Mouse (Mus musculus) ovary, postnatal 36 days (tissue): ENCODE measurements around the gene Setd6.

Experiments used
- DNase-seq: peaks from one replicate; pipeline ENCODE4 v3.0.0; 2022; ENCODE audit warnings: low spot score, mixed read lengths

Gene Setd6

DNA sequence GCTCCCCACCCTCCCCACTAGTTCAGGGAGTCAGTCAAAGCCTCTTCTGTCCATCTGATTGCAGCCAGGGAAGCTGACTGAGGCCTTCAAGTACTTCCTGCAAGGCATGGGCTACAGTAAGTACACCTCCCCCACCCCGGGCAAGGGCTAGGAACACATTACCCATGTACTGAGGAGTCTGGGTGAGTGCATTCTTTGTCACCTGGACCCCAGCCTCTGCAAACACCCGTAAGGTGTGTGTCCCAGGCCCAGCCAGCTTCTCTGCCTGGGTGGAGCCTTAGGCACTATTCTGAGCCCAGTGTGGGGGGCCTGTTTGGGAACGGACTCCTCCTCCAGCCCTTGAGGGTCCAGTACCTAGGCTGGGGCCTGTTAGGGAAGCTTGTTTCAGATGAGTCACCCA is 4.7 kb upstream of the Setd6 start:
- no peak for DNase-seq

DNA sequence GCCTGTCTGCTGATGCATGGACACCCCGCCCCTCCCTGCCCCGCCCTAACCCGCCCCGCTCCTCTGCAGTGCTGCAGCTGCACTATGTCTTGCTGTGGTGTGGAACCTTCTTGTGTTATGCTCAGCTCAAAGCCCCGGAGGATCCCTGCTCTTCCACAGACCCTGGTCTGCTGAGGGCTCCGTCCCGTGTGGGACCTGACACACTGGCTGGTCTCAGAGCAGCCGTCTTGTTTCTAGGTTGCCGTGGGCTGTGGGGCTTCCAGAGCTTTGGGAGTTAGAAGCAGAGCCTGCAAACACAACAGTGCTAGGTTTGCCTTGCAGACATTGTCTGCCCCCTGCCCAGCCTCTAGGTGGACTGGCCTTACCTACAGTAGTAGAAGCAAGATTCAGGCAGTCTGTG is 3.3 kb upstream of the Setd6 start:
- no peak for DNase-seq

DNA sequence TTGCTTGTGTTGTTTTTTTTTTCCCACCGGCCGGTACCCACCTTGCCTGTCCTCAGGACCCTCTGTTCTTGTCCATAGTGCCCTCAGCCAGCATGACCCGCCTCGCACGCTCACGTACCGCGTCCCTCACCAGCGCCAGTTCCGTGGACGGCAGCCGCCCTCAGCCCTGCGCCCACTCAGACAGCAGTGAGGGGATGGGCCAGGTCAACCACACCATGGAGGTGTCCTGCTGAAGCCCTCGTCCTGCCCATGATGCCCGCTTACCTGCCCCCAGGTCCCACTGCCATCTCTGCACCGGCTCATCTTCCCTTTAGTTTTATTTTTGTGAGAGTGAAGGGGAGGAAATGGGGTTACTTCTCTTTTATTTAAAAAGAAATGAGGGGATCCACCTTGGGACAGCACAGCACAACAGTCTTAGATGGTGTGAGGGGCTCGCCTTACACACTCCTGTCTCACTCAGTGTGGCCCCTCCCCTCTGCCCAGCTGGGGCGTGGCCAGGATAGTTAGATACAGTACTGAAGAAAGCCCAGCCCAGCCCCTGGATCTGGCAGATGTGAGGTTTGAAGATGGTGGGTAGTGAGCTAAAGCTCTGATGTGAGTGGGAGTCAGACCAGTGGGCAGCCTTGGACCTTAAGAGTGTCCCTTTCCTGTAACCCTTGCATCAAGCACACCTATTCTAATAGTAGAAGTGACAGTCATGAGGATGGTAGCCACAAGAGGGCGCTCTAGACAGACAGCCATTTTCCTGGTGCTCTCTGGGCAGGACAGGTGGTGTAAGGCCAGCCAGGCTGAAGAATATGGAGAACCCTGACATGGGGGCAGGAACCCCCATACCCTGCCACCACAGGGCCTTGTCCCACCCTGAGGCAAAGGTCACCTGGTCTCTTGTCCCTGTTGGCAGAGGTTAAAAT is 2.3 kb upstream of the Setd6 start:
- peak; percentile 57 for DNase-seq

DNA sequence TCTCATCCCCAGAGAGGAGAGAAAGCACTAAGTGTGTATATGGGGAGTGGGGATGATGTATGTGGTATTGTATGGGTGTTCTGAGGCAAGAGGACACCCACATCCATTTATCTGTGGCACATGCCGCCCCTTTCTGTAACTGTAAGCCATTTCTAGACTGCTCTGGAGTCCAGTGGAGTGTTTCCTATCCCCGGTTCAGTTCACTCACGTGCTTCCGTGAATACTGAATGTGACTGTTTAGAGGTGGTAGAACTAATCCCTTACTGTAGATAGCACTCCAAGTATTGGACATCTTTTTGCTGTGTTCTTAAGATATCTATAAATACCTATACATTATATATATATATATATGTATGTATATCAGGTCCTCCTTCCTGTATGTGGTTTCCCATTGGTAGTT is 1.3 kb upstream of the Setd6 start:
- DNase-seq = no peak

DNA sequence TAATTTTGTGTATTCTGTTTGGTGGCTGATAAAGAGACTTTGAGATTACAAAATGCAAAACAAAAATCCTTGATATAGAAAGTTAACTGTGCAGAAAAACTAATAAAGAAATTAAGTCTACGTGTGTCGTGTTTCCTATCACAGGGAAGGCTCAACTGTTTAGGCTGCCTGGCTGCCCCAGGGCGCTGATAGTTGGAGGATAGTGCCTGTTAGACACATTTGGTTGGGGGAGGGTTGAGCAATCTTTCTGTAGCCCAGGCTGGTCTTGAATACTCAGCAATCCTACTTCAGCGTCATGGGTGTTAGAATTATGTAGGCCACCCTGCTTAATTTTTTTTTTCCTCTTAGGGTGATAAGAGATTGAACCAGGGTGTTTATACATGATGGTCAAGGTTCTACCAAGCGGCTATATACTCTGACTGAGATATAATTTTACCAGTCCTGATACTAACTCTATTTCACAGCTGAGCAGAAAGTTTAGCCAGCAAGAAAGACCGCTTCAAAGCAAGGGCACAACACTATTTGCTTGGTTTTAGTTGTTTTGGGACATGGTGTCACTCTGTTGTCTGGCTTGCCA is 756 bp upstream of the Setd6 start:
- no peak for DNase-seq

DNA sequence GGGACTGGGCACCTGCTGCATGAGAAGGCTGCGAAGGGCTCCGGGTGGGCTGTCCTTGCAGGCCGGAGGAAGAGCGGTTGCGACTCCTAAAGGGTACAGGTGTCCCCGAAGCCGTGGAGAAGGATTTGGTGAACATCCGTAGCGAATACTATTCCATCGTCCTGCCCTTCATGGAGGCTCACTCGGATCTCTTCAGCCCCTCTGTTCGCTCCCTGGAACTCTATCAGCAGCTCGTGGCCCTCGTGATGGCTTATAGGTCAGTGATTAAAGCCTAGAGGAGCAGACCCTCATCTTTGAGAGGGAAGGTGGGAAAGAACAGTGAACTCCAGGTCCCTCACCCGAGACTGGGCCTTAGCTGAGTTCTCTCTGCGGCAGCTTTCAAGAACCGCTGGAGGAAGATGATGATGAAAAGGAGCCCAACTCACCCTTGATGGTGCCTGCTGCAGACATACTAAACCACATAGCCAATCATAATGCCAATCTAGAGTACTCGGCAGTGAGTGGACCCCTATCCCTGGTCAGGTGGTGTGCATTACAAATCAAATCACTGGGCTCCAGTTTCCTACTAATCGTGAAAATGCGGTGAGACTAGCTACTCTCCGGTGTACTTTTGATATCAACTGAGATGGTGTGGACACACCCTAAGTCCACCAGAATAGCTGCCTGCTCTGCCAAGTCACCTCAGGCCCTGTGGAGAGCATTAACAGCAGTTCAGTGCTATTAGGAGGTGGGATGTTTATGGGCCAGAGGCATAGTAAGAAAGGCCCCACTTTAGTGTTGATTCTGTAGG is 1.1 kb downstream of the Setd6 start:
- no peak for DNase-seq

DNA sequence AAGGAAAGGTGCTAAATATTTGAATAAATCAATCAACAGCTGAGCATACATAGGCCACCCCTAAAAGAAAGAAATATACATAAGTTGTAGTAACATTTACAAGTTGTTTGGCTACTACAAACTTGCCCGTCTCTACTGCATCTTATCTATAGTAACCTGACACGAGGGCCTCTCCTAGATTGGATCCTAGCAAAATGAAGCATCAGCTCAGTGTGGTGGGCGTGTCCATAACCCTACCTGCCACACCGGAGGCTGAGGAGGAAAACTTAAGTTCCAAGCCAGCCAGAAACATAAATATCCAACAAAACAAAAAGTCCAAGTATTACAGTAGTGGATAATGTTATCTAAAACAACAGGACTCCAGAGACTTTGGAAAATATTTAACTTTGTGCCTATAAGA is 11.9 kb downstream of the Setd6 start:
- no peak for DNase-seq

DNA sequence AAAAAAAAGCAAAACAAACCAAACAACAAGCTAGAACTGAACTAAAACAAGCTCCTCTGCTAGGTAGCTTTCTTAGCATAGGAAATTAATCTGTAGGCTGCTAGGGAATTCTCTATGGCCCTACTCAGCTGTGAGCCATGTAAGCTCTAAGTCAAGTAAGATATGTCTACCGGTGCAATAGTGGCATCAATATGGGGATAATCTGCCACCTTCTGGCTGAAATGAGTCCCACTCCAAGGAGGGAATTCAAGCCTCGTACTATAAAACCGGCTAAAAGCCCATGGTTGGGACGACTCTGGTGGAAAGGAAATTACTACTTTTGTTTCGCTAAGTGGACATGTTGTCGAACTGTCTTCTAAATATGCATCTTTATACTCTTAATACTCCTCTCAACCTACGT is 22.9 kb downstream of the Setd6 start:
- DNase-seq = no peak

DNA sequence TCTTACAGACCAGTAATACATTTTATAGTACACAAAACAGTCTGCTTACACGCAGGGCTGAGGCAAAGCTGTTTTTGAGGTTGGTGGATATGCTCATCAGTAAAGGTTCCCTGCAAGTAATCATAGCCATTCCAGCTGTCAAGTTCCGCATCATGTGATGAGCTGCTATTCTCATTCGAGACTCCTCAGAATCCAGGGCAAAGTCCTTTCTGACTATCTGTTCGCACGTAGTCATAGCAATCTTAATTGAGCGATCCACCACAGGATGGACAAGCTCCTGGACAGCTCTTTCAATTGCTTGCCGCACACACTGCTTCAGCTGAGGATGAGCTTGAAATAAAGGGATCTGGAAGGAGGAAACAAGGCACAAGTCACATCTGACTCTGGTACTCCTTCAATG is 26.1 kb downstream of the Setd6 start:
- no peak for DNase-seq

DNA sequence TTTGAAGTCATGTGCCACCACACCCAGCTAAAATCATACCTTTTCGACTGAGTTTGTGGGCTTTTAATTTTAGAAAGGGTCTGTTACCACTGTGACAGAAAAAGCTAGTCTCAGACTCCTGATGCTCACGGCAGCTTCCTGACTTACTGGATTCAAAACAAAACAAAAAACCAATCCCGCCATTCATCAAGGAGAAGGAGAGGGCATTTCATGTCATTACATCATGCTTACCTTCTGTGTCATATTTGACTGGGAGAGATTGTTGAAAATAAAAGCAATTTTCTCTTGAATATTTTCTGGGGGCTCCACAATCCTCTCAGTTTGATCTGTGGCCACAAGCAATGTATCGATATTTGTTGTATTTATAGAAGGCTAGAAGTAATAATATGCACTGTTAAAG is 32.3 kb downstream of the Setd6 start:
- DNase-seq = no peak

DNA sequence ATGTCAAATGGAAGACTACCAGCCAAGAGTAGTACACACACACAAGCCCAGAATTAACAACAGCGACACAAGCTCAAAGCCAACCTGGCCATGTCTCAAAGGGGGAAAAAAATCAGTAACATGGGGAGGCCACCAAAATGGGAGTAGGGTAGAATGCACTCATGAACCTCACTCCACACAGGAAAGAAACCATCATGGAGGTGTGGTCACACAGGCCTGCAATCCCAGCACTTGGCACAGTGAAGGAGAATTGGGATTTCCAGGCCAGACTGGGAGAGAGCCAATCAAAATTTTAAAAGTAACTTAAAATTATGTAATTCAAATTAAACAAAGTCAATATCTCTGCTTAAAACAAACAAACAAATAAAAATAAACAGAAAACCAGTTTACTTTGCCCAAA is 36.2 kb downstream of the Setd6 start:
- DNase-seq = no peak

DNA sequence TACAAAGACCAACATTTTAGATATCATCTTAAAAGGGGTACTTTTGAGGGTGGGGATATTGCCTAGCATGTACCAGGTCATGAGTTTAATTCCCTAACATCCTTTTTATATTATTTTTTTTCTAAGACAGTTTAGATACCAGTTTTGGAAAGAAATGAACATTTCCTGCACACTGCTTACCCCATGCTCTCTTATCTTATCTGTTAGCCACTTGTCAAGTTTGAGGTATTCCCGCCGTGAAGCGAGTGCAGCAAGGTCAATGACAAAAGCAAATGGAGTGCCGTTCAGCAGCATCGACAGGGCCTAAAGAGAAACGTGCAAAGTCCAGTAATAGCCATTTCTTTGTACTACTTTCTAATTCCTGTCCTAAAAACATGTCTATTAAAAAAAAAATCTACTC is 44.6 kb downstream of the Setd6 start:
- no peak for DNase-seq

DNA sequence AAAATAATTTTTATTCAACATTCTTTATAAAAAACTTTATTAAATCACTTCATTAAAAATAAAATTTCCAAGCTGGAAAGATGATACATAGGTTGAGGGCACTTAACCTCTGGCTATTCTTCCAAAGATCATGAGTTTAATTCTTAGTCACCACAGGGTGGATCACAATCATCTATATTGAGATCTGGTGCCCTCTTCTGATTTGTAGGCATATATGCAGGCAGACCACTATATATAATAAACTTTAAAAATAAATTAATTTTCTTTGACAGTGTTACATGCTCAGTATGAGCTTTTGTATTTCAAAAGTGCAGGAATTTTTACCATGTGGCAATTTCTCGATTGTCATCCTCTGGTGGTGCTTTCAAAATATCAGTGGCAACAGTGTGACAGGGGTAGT is 48.5 kb downstream of the Setd6 start:
- DNase-seq = no peak
